In genomic region chr12:112872991-112873390, GRCm38 (mm10) we compare ENCODE assay signal across 15 mouse cellular contexts. TPM values are rescaled to one million over a fixed set of nuclear protein-coding genes. Genes with fewer than 3 reads are reported as not detected.
"Had no signal": no experiment of that assay in that cellular context is flagged by ENCODE, and none has a peak within 500 bp of the region (broad histone marks: within the 10 kb centered on the region; RNA-seq: fewer than 3 reads in every experiment).

No protein-coding gene starts in this region.

- H3K4me3 ChIP-seq: left cerebral cortex, adult 2 months; liver, embryonic 13.5 days; myocyte had no signal

- H3K9ac ChIP-seq: kidney, embryonic 15.5 days; liver, embryonic 13.5 days; midbrain, embryonic 13.5 days; neural tube, embryonic 13.5 days; stomach, embryonic 15.5 days had no signal

- H3K9me3 ChIP-seq: kidney, embryonic 15.5 days; liver, embryonic 13.5 days; midbrain, embryonic 10.5 days; midbrain, embryonic 13.5 days; neural tube, embryonic 13.5 days; stomach, embryonic 15.5 days had no signal

- H3K27ac ChIP-seq: kidney, embryonic 15.5 days; left cerebral cortex, adult 2 months; liver, embryonic 13.5 days; midbrain, embryonic 10.5 days; midbrain, embryonic 13.5 days; neural tube, embryonic 13.5 days; stomach, embryonic 15.5 days had no signal

- H3K36me3 ChIP-seq: kidney, embryonic 15.5 days; liver, embryonic 13.5 days; midbrain, embryonic 10.5 days; midbrain, embryonic 13.5 days; neural tube, embryonic 13.5 days; stomach, embryonic 15.5 days had no signal

RNA-seq across cellular contexts. Expression of gene Gpr132, which starts 5.0 kb away (rescaled TPM):
- total RNA-seq: layer of hippocampus, adult 8-10 months; layer of hippocampus, postnatal 10 days; layer of hippocampus, postnatal 36 days; left cerebral cortex, postnatal 10 days; left cerebral cortex, postnatal 36 days had no signal
- polyA plus RNA-seq: limb, embryonic 11.5 days; midbrain, embryonic 10.5 days; midbrain, embryonic 13.5 days; midbrain, embryonic 16.5 days; neural tube, embryonic 13.5 days had no signal
